Mouse (Mus musculus): ENCODE measurements around the gene Lca5l. TPM values are rescaled to one million over a fixed set of nuclear protein-coding genes. Genes with fewer than 3 reads are reported as not detected.

Gene Lca5l
- polyA plus RNA-seq, 1 experiment = 3.5 TPM

DNA sequence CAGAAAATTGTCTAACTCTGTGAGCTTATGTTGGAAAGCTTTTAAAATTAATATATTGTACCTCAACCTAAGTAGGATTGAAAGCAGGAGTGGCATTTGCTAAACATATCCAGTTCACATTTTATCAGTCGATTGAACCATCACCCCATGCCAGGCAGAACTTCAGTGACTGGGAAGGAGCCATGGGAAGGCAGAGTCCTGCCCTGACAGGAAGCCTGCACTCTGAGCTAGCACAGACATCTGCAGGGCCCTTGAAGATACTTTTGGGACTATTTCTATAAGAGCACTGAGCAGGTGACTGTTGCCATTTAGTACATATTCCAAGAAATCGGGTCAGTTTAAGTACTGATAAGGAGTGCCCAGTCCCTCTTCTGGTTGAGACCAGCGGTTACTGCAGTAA lies 29.9 kb upstream of the Lca5l start:
- Histone ChIP-seq H3K27ac (ENCODE audit: insufficient read depth, low read length) (no peak overlapping the region), H3K4me3 (ENCODE audit: insufficient read depth, low read length) (no peak overlapping the region), H3K4me1 (ENCODE audit: control insufficient read depth, insufficient read depth, low read length) (no peaks in the 10 kb centered on the region)
- TF ChIP-seq POLR2A (IDR thresholded peaks at IDR 0.05; ENCODE audit: extremely low read depth, insufficient read depth, low read length) = no peak
- no peak for TF ChIP-seq CTCF (IDR thresholded peaks at IDR 0.05; ENCODE audit: extremely low read depth, insufficient read depth, low read length)

DNA sequence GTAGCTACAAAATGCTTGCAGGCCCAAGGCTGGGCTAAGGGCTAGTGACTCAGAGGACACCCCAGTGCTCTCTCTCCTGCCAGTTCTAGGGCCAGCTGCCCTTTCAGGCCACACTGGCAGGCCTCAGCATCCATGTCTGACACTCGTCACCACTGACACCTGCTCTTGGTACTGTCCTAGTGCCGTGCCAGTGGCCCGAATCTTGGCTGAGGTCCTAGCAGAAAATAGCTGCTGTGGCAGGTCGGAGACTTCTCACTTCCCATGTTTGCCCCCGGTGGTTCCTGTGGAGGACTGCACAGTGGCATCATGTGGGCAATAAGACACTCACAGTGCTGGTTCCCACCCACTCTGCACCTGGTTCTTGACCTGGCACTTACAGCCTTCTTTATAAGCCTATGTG lies 29.4 kb upstream of the Lca5l start:
- H3K4me3 ChIP-seq (ENCODE audit: insufficient read depth, low read length) = no peak overlapping the region
- H3K27ac ChIP-seq (ENCODE audit: insufficient read depth, low read length) = no peak overlapping the region
- H3K4me1 ChIP-seq (ENCODE audit: control insufficient read depth, insufficient read depth, low read length) = no peaks in the 10 kb centered on the region
- TF ChIP-seq POLR2A (IDR thresholded peaks at IDR 0.05; ENCODE audit: extremely low read depth, insufficient read depth, low read length) (no peak), CTCF (IDR thresholded peaks at IDR 0.05; ENCODE audit: extremely low read depth, insufficient read depth, low read length) (no peak)

DNA sequence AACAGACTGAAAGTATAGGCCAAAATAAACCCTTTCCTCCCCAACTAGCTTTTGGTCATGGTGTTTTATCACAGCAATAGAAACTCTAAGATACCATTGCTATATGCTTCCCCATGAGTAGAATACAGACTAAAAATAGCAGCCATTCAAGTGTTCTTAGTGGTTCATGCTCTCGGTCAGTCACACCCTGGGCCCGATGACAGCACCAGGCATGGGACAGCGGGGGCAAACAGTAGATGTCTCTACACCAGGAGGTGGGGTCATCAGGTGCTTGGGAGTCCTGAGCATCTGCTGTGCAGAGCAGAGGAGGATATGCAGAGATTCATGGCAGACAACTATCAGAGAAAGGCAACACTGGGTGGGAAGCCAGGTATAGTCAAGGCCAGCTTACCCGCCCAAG lies 21.0 kb upstream of the Lca5l start:
- no peak overlapping the region for H3K27ac ChIP-seq (ENCODE audit: insufficient read depth, low read length)
- H3K4me3 ChIP-seq (ENCODE audit: insufficient read depth, low read length) = no peak overlapping the region
- TF ChIP-seq POLR2A (IDR thresholded peaks at IDR 0.05; ENCODE audit: extremely low read depth, insufficient read depth, low read length) = no peak
- no peak for TF ChIP-seq CTCF (IDR thresholded peaks at IDR 0.05; ENCODE audit: extremely low read depth, insufficient read depth, low read length)
- H3K4me1 ChIP-seq (ENCODE audit: control insufficient read depth, insufficient read depth, low read length) = peaks cover 3% of the 10 kb centered on the region

DNA sequence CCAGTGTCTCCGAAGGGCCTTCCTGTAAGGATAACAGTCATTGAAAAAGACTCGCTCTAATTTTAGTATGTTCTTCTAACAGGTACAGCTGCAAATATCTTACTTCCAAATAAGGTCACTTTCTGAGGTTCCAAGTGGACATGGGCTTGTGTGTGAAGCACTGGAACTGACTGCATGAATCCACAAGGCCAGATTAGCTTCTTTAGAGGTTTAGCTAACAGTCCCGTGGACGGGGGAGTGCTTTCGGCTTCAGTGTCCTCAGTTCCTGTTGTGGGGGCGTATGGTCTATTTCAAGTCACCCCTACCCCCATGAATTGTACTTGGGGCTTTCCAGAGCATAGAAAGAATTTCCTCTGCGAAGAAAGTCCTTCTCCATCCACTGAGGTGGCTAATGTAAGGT lies 18.8 kb upstream of the Lca5l start:
- Histone ChIP-seq H3K4me3 (ENCODE audit: insufficient read depth, low read length) (no peak overlapping the region), H3K4me1 (ENCODE audit: control insufficient read depth, insufficient read depth, low read length) (peaks cover 3% of the 10 kb centered on the region), H3K27ac (ENCODE audit: insufficient read depth, low read length) (no peak overlapping the region)
- TF ChIP-seq CTCF (IDR thresholded peaks at IDR 0.05; ENCODE audit: extremely low read depth, insufficient read depth, low read length) = no peak
- no peak for TF ChIP-seq POLR2A (IDR thresholded peaks at IDR 0.05; ENCODE audit: extremely low read depth, insufficient read depth, low read length)

DNA sequence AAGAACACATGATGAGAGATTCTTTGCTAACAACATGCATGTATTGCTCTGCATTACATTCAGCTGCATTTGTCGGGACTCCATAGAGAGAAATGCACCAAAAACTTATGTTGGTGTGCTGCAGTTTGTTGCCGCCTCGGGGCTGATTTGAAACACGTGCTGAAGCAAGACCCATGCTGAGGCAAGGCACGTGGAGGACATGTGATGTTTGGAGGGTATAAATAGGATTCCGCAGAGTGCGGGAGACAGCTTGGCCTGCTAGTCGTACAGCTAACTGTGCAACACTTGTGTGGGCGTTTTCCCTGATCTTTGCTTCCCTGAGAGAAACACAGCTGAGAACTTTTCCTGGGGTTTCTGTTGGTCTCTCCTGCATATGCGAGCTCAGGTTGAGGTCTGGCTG lies 17.7 kb upstream of the Lca5l start:
- Histone ChIP-seq H3K4me1 (ENCODE audit: control insufficient read depth, insufficient read depth, low read length) (peaks cover 3% of the 10 kb centered on the region), H3K4me3 (ENCODE audit: insufficient read depth, low read length) (no peak overlapping the region), H3K27ac (ENCODE audit: insufficient read depth, low read length) (no peak overlapping the region)
- no peak for TF ChIP-seq POLR2A (IDR thresholded peaks at IDR 0.05; ENCODE audit: extremely low read depth, insufficient read depth, low read length)
- no peak for TF ChIP-seq CTCF (IDR thresholded peaks at IDR 0.05; ENCODE audit: extremely low read depth, insufficient read depth, low read length)

DNA sequence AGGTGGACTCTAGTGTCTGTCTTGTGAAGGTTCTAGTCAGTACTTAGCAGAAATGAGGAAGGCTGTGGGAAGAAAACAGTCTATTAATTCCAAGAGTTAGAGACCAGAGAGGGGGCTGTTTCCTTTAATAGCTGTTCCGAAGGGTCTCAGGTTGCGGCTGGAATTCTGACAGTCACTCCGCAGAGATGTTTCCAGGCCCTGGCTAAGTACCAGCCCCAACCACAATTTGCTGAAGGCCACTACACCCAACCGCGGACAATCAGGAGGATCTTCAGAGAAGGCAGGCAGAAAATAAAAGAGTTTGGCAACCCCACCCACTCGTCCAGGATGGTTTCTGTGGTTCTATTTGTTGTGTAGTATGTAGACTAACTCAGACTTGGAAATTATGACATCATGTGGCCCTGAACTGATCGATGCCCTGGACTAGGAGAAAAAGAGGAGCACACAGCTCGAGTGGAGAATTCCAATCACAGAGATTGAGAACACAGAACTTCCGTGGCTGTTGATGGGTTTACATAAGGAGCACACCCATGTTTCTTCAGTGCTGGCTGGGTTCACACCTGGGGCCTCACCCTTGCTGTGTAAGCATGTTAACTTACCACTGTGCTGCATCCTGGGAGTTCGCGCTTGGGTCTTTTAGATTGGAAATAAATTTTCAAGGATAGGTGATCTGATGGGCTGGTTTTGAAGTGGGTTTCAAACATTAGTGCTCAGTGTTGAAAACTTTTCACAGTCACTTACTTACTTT lies 9.6 kb upstream of the Lca5l start:
- H3K4me3 ChIP-seq (ENCODE audit: insufficient read depth, low read length) = no peak overlapping the region
- no peak overlapping the region for H3K27ac ChIP-seq (ENCODE audit: insufficient read depth, low read length)
- TF ChIP-seq CTCF (IDR thresholded peaks at IDR 0.05; ENCODE audit: extremely low read depth, insufficient read depth, low read length) = no peak
- TF ChIP-seq POLR2A (IDR thresholded peaks at IDR 0.05; ENCODE audit: extremely low read depth, insufficient read depth, low read length) = no peak
- H3K4me1 ChIP-seq (ENCODE audit: control insufficient read depth, insufficient read depth, low read length) = no peaks in the 10 kb centered on the region

DNA sequence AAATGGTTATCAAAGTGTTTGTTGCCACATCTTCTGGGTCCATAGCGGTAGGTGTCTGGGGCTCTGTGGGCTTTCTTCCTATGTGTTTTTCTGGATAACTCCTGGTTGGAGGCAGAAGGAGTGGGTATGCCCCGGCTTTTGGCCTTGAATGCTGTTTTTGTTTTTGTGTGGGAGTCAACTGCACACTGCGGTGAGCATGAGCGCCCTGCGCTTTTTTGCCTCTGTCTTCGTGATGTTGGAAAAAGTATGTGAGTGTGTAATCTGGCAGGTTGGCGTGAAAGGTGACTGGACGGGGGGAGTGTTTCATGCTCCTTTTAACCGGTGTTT lies 8.6 kb upstream of the Lca5l start:
- H3K4me1 ChIP-seq (ENCODE audit: control insufficient read depth, insufficient read depth, low read length) = no peaks in the 10 kb centered on the region
- H3K27ac ChIP-seq (ENCODE audit: insufficient read depth, low read length) = no peak overlapping the region
- no peak for TF ChIP-seq POLR2A (IDR thresholded peaks at IDR 0.05; ENCODE audit: extremely low read depth, insufficient read depth, low read length)
- no peak for TF ChIP-seq CTCF (IDR thresholded peaks at IDR 0.05; ENCODE audit: extremely low read depth, insufficient read depth, low read length)
- H3K4me3 ChIP-seq (ENCODE audit: insufficient read depth, low read length) = 0 out of 2 replicates have a peak overlapping the region, but pooled peaks have one; percentile 11

DNA sequence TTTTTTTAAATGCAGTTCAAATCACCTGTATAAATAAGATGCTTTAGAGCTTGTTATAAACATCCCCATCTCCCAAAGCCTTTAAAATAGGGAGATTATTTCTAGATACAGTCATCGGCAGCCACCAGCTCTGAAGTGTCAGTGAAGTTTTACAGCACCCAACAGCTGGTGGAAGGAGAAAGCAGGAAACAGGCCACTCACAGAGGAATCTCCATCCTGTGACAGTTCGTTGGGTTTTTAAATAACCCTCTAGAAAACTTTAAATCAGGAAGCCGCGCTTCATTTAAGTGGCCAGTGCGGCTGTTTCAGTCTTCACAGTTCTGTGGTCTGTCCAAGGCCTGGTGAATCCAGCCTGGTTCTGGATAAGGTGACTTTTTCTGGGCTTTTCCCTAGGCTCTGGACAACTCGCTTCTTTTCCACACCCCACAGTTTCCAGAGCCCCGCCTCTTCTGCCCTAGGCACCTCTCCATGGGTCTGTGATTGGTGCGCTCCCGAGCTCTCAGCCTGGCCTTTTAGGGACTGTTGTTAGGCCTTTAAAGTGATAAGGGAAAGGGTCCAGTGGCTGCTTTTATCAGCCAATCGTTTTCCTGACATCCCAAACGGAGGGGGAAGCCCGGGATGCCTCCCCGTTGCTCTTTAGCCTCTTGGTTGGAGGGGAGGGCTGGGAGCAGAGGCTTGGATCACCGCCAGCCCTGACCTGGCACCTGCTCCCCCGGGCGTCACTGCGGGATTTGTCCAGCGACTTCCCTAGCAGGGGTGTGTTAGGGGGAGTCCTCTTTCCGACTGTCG lies 8.0 kb upstream of the Lca5l start, which contains the start of gene Sh3bgr:
Sh3bgr (plus strand) TSS at position 538 of the 789 bp plus-strand sequence.
- H3K4me3 ChIP-seq (ENCODE audit: insufficient read depth, low read length) = peak within 1 kb of the TSS; percentile 11; the same call in 1 of the 2 replicates
- no peak for TF ChIP-seq POLR2A (IDR thresholded peaks at IDR 0.05; ENCODE audit: extremely low read depth, insufficient read depth, low read length)
- no peak for TF ChIP-seq CTCF (IDR thresholded peaks at IDR 0.05; ENCODE audit: extremely low read depth, insufficient read depth, low read length)
- no peak within 1 kb of the TSS for H3K27ac ChIP-seq (ENCODE audit: insufficient read depth, low read length)
- no peaks in the 10 kb centered on the region for H3K4me1 ChIP-seq (ENCODE audit: control insufficient read depth, insufficient read depth, low read length)

DNA sequence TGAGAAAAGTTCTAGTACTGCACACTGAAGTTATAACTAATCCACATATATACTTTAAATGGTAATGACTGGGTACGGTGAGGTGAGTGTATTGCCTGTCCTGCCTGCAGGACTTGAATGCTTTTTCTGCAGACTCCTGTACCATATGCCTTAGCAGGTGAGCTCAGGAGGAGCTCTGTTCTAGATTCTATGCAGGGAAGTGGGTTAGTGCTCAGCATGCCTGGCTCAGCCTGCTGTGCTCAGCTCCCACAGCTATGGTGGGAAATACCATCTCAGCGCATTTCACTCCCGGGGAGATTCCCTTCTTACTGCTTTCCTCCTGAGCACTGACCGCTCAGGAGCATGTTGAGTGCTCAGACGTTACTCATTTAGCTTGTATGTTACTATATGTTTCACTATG lies 4.5 kb downstream of the Lca5l start:
- H3K27ac ChIP-seq (ENCODE audit: insufficient read depth, low read length) = no peak overlapping the region
- H3K4me1 ChIP-seq (ENCODE audit: control insufficient read depth, insufficient read depth, low read length) = no peaks in the 10 kb centered on the region
- TF ChIP-seq POLR2A (IDR thresholded peaks at IDR 0.05; ENCODE audit: extremely low read depth, insufficient read depth, low read length) (no peak), CTCF (IDR thresholded peaks at IDR 0.05; ENCODE audit: extremely low read depth, insufficient read depth, low read length) (no peak)
- no peak overlapping the region for H3K4me3 ChIP-seq (ENCODE audit: insufficient read depth, low read length)

DNA sequence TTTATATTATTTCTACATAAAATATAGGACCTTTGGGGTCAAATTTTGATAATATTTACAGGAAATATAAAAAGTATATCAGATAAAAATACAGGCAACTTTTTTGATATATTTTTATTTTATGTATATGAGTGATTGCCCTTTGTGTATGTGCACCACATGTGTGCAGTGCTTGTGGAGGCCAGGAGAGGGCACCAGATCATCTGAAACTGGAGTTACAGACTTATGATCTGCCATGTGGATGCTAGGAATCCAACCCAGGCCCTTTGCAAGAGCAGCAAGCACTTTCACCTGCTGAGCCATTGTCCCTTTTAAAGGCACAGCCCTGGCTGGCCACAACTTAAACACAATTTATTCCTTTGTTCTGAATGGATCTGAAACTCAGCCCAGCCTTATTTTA lies 12.9 kb downstream of the Lca5l start:
- no peak for TF ChIP-seq POLR2A (IDR thresholded peaks at IDR 0.05; ENCODE audit: extremely low read depth, insufficient read depth, low read length)
- no peak for TF ChIP-seq CTCF (IDR thresholded peaks at IDR 0.05; ENCODE audit: extremely low read depth, insufficient read depth, low read length)
- Histone ChIP-seq H3K4me3 (ENCODE audit: insufficient read depth, low read length) (no peak overlapping the region), H3K27ac (ENCODE audit: insufficient read depth, low read length) (no peak overlapping the region), H3K4me1 (ENCODE audit: control insufficient read depth, insufficient read depth, low read length) (no peaks in the 10 kb centered on the region)

All from cortical plate, adult 2 months (tissue).